Mouse (Mus musculus) retina, postnatal 1 day (tissue): ENCODE measurements at regions not wholly inside any gene's neighbourhood (a gene's known extent, or its start where the extent isn't known, plus 50 kb on each side); places are given as distances from the start of the nearest gene placed in this dataset.

Source experiments
- DNase-seq: peaks from one replicate; pipeline ENCODE4 v3.0.0-alpha.2; 2012

DNA sequence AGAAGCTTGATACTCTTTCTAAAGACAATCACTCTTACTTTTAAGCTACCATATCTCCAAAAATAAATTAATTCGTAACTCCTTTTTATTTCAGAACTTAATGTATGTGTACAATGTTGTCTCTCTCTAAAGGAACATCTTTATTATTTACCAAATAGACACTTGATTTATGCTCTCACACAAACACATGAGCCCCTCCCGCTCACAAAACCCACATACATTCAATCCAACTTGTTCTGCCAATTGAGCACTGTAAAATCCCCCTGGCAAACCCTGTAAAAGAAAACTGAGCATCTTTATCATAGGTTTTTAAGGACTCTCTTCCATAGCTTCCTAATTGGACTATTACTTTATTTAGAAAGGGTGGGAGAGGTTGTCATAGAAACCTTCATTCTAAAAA is 812.5 kb downstream of the Phf3 start:
- no peak for DNase-seq

DNA sequence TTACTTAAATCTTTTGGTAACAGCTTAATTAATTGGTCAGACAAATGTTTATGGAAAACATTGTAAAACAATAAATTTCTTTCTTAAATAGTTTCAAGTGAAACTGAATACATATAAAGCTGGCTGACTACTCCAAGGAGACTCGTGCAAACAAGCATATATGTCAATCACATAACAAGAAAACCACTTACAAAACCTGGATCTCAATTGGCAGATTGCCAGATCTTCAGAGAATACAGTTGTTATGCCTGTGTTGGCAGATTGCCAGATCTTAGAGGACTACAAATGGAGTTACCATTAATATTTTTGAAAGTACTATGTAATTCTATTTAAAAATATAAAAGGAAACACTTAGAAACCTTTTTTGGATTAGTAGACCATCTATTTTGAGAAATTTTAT is 812.9 kb downstream of the Phf3 start:
- DNase-seq = peak; percentile 68

DNA sequence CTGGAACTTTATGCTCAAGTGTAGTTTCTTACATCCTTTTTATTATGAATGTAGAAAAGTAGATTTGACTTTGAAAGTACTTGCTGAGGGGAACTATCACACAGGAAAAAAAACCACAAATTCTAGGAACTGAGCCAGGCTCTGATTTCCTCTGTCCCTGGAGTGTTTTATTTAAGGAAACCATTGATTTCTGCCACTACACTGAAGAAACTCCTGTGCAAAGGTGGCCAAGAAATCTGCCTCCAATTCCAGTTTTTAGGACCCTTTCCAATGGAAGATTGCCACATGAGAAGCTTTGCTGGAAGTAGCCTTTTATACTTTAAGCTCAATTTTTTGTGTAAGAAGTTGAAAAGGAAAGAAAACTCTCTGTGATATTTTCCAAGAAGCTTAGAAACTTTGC is 856.1 kb downstream of the Phf3 start:
- no peak for DNase-seq

DNA sequence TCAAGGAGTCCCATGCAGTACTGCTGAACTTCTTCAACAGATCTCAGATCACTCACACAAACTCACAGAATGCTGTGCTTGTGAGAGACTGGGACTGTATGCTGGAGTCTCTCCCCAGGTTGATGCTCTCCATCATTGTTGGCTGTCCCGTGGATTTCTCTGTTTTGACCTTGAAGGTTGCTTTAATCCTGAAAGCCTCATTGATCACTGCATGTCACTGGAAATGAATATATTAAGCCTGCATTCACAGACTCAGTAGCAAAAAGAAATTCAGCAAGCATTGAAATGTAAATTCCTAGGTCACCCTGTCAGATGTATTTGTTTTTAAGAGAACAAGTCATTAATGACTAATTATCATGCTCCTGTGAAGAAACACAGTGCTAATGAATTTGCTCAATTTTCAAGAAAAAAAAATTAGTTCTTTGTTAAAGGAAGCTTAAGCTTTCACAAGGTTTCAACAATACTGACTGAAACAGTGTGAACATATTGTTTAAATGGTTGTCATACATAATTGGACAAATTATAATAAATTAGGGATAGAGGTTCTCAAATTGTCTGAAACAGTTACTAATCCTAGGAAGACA is 864.9 kb downstream of the Phf3 start:
- peak; percentile 6 for DNase-seq
